Mouse (Mus musculus): ENCODE results near the gene Mbtps1. TPM values are rescaled to one million over a fixed set of nuclear protein-coding genes. Genes with fewer than 3 reads are reported as not detected.

Gene Mbtps1
- total and polyA plus RNA-seq, 3 experiments = 32.6 to 36.6 (median 35.4) TPM

GRCm38 (mm10) chr8:119530937-119531336 lies 27.6 kb downstream of the Mbtps1 start:
- intact Hi-C loops (cut with DNase I) = no loop called here
- Histone ChIP-seq H3K27me3 (ENCODE audit: control insufficient read depth, insufficient read depth, low read length) (no peaks in the 10 kb centered on the region), H3K27ac (no peak overlapping the region), H3K4me3 (no peak overlapping the region), H3K79me2 (replicated peaks; ENCODE audit: control insufficient read depth, insufficient read depth, low read length) (no peaks in the 10 kb centered on the region), H3K4me1 (ENCODE audit: control insufficient read depth, insufficient read depth, low read length) (no peaks in the 10 kb centered on the region), H3K9ac (ENCODE audit: low read depth, low read length) (no peak overlapping the region), H3K36me3 (ENCODE audit: control insufficient read depth, insufficient read depth, low read length) (no peaks in the 10 kb centered on the region)
- WGBS = 39% methylated on average over 6 of the region's 6 CpGs
- TF ChIP-seq CTCF (IDR thresholded peaks at IDR 0.05) (no peak), POLR2A (IDR thresholded peaks at IDR 0.05; ENCODE audit: insufficient read depth, low read depth, low read length) (no peak), EP300 (IDR thresholded peaks at IDR 0.05; ENCODE audit: insufficient read depth, low read depth, low read length) (no peak)
- no peak for DNase-seq

GRCm38 (mm10) chr8:119528762-119529161 lies 29.8 kb downstream of the Mbtps1 start:
- intact Hi-C loops (cut with DNase I) = loop anchor here (5.0 kb wide), 1 partner anchor 69 kb away; no protein-coding TSS in a partner anchor
- no peak for TF ChIP-seq POLR2A (IDR thresholded peaks at IDR 0.05; ENCODE audit: insufficient read depth, low read depth, low read length)
- H3K27ac ChIP-seq = no peak overlapping the region
- no peaks in the 10 kb centered on the region for H3K79me2 ChIP-seq (replicated peaks; ENCODE audit: control insufficient read depth, insufficient read depth, low read length)
- H3K9ac ChIP-seq (ENCODE audit: low read depth, low read length) = no peak overlapping the region
- WGBS = 85% methylated on average over 7 of the region's 7 CpGs
- H3K4me1 ChIP-seq (ENCODE audit: control insufficient read depth, insufficient read depth, low read length) = no peaks in the 10 kb centered on the region
- no peaks in the 10 kb centered on the region for H3K27me3 ChIP-seq (ENCODE audit: control insufficient read depth, insufficient read depth, low read length)
- DNase-seq = no peak
- H3K4me3 ChIP-seq = no peak overlapping the region
- H3K36me3 ChIP-seq (ENCODE audit: control insufficient read depth, insufficient read depth, low read length) = no peaks in the 10 kb centered on the region

DNA sequence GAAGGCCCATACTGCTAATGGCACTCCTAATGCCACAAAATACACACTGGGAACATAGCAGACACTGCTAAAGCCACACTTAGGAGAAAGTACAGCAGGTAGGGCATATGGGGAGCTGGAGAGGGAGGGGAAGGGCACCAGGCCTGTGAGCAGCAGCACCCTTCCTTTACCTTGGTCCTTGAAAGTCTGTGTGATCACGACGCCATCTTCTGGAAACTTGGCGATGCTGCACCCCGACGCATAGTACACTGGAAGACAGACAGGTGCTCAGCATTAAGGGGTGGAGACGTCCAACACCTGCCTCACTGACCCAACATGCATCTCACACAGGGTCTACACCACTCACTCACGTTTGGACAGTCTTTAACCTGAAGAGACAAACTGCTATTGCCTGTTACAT lies 38.4 kb downstream of the Mbtps1 start:
- H3K27ac ChIP-seq = no peak overlapping the region
- no peaks in the 10 kb centered on the region for H3K4me1 ChIP-seq (ENCODE audit: control insufficient read depth, insufficient read depth, low read length)
- H3K36me3 ChIP-seq (ENCODE audit: control insufficient read depth, insufficient read depth, low read length) = no peaks in the 10 kb centered on the region
- DNase-seq = no peak
- intact Hi-C loops (cut with DNase I) = no loop called here
- 80% methylated on average over 7 of the region's 7 CpGs for WGBS
- no peaks in the 10 kb centered on the region for H3K27me3 ChIP-seq (ENCODE audit: control insufficient read depth, insufficient read depth, low read length)
- no peak overlapping the region for H3K9ac ChIP-seq (ENCODE audit: low read depth, low read length)
- H3K4me3 ChIP-seq = no peak overlapping the region
- H3K79me2 ChIP-seq (replicated peaks; ENCODE audit: control insufficient read depth, insufficient read depth, low read length) = no peaks in the 10 kb centered on the region
- TF ChIP-seq CTCF (IDR thresholded peaks at IDR 0.05) (peak; percentile 28; the same call in 1 of the 2 replicates), POLR2A (IDR thresholded peaks at IDR 0.05; ENCODE audit: insufficient read depth, low read depth, low read length) (no peak)

GRCm38 (mm10) chr8:119516674-119517073 lies 41.9 kb downstream of the Mbtps1 start:
- WGBS = 66% methylated on average over 5 of the region's 5 CpGs
- Histone ChIP-seq H3K27ac (no peak overlapping the region), H3K27me3 (ENCODE audit: control insufficient read depth, insufficient read depth, low read length) (no peaks in the 10 kb centered on the region), H3K4me1 (ENCODE audit: control insufficient read depth, insufficient read depth, low read length) (no peaks in the 10 kb centered on the region), H3K36me3 (ENCODE audit: control insufficient read depth, insufficient read depth, low read length) (no peaks in the 10 kb centered on the region), H3K9ac (ENCODE audit: low read depth, low read length) (no peak overlapping the region), H3K79me2 (replicated peaks; ENCODE audit: control insufficient read depth, insufficient read depth, low read length) (no peaks in the 10 kb centered on the region), H3K4me3 (no peak overlapping the region)
- no peak for DNase-seq
- TF ChIP-seq POLR2A (IDR thresholded peaks at IDR 0.05; ENCODE audit: insufficient read depth, low read depth, low read length) = no peak
- intact Hi-C loops (cut with DNase I) = no loop called here

- Histone ChIP-seq H3K36me3 (ENCODE audit: control insufficient read depth, insufficient read depth, low read length) (no peaks in the 10 kb centered on the region), H3K9ac (ENCODE audit: low read depth, low read length) (no peak overlapping the region), H3K27ac (no peak overlapping the region), H3K4me1 (ENCODE audit: control insufficient read depth, insufficient read depth, low read length) (no peaks in the 10 kb centered on the region), H3K27me3 (ENCODE audit: control insufficient read depth, insufficient read depth, low read length) (no peaks in the 10 kb centered on the region), H3K79me2 (replicated peaks; ENCODE audit: control insufficient read depth, insufficient read depth, low read length) (no peaks in the 10 kb centered on the region), H3K4me3 (no peak overlapping the region)
- 85% methylated on average over 3 of the region's 3 CpGs for WGBS
- no peak for DNase-seq
- TF ChIP-seq POLR2A (IDR thresholded peaks at IDR 0.05; ENCODE audit: insufficient read depth, low read depth, low read length) = no peak
- TF ChIP-seq CTCF (IDR thresholded peaks at IDR 0.05) = no peak
- TF ChIP-seq EP300 (IDR thresholded peaks at IDR 0.05; ENCODE audit: insufficient read depth, low read depth, low read length) = no peak
- intact Hi-C loops (cut with DNase I) = no loop called here
Observed at GRCm38 (mm10) chr8:119515767-119516166, 42.8 kb downstream of the Mbtps1 start.

GRCm38 (mm10) chr8:119514940-119515339 lies 43.6 kb downstream of the Mbtps1 start:
- intact Hi-C loops (cut with DNase I) = no loop called here
- no peaks in the 10 kb centered on the region for H3K79me2 ChIP-seq (replicated peaks; ENCODE audit: control insufficient read depth, insufficient read depth, low read length)
- H3K4me3 ChIP-seq = no peak overlapping the region
- H3K4me1 ChIP-seq (ENCODE audit: control insufficient read depth, insufficient read depth, low read length) = no peaks in the 10 kb centered on the region
- DNase-seq = no peak
- H3K27me3 ChIP-seq (ENCODE audit: control insufficient read depth, insufficient read depth, low read length) = no peaks in the 10 kb centered on the region
- no peak overlapping the region for H3K9ac ChIP-seq (ENCODE audit: low read depth, low read length)
- no peak overlapping the region for H3K27ac ChIP-seq
- no peak for TF ChIP-seq EP300 (IDR thresholded peaks at IDR 0.05; ENCODE audit: insufficient read depth, low read depth, low read length)
- TF ChIP-seq POLR2A (IDR thresholded peaks at IDR 0.05; ENCODE audit: insufficient read depth, low read depth, low read length) = no peak
- TF ChIP-seq CTCF (IDR thresholded peaks at IDR 0.05) = no peak
- 85% methylated on average over 3 of the region's 3 CpGs for WGBS
- H3K36me3 ChIP-seq (ENCODE audit: control insufficient read depth, insufficient read depth, low read length) = no peaks in the 10 kb centered on the region

Measured in heart, adult 2 months (tissue).